Comparison of ENCODE assay signal across 9 mouse cellular contexts in the genomic region with DNA sequence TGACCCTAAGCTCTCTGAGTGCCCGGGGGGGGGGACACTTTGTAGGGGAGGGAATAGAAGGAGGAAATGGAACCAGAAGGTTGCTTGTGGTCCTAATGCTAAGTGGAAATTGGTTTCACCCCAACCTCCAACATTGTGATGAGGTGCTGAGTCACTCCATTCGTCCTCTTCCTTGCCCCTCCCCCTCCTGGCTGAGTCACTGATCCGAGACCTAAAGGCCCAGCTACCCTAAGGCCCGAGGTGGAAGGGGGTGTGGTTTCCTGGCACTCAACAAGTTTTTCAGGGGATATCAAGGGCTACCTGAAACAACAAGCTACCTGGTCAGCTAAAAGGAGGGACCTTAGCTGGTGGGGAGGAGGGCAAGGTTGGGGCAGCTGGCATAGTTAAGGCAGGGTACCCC. TPM values are rescaled to one million over a fixed set of nuclear protein-coding genes. Genes with fewer than 3 reads are reported as not detected.
DNase-seq lines count a peak whose midpoint lies in the region; ATAC-seq lines count a peak whose summit lies in the region.
"Had no signal": no experiment of that assay in that cellular context is flagged by ENCODE, and none has a peak within 500 bp of the region (broad histone marks: within the 10 kb centered on the region; RNA-seq: fewer than 3 reads in every experiment).

No protein-coding gene starts in this region.

- no peaks in the 10 kb centered on the region for H3K36me3 ChIP-seq in limb, embryonic 13.5 days
- H3K36me3 ChIP-seq in limb, embryonic 10.5 days, result no peaks in the 10 kb centered on the region
- no peaks in the 10 kb centered on the region for H3K36me3 ChIP-seq in forebrain, embryonic 13.5 days (ENCODE audit: poor library complexity, severe bottlenecking)
- H3K36me3 ChIP-seq: embryonic facial prominence, embryonic 13.5 days had no signal

- H3K9ac ChIP-seq in limb, embryonic 13.5 days, result no peak overlapping the region
- no peak overlapping the region for H3K9ac ChIP-seq in forebrain, embryonic 13.5 days
- H3K9ac ChIP-seq: embryonic facial prominence, embryonic 13.5 days had no signal

- ATAC-seq in limb, embryonic 13.5 days (ENCODE audit: low FRiP score, low read depth), result 0 out of 2 replicates have a peak, but pooled peaks have one; percentile 19
- no peak for ATAC-seq in cerebellum, adult (ENCODE audit: insufficient number of reproducible peaks, low FRiP score, low TSS enrichment)
- no peak for ATAC-seq in forebrain, embryonic 13.5 days

- H3K27me3 ChIP-seq in limb, embryonic 13.5 days, result no peaks in the 10 kb centered on the region
- H3K27me3 ChIP-seq in limb, embryonic 10.5 days (ENCODE audit: low read depth, poor library complexity, severe bottlenecking), result no peaks in the 10 kb centered on the region
- H3K27me3 ChIP-seq in forebrain, embryonic 13.5 days, result 0 out of 2 replicates have a peak, but pooled peaks cover 5% of the 10 kb centered on the region
- H3K27me3 ChIP-seq: embryonic facial prominence, embryonic 13.5 days had no signal

- no peak for DNase-seq in limb, embryonic 10.5 days (ENCODE audit: low spot score)
- peak; percentile 88 for DNase-seq in adrenal gland, postnatal 14 days
- DNase-seq in kidney, postnatal 14 days, result peak; percentile 57
- DNase-seq in spleen, postnatal 10 days (ENCODE audit: low spot score in 2 of 2), result peak; percentile 55 to 84
- DNase-seq in cerebellum, postnatal 4 days (ENCODE audit: low spot score in 2 of 2), result no peak

- no peak overlapping the region for H3K27ac ChIP-seq in limb, embryonic 13.5 days
- no peak overlapping the region for H3K27ac ChIP-seq in limb, embryonic 10.5 days
- no peak overlapping the region for H3K27ac ChIP-seq in forebrain, embryonic 13.5 days
- H3K27ac ChIP-seq: embryonic facial prominence, embryonic 13.5 days had no signal

- no peaks in the 10 kb centered on the region for H3K4me1 ChIP-seq in limb, embryonic 13.5 days
- H3K4me1 ChIP-seq in limb, embryonic 10.5 days, result peaks cover 13% of the 10 kb centered on the region; the same call in 1 of the 2 replicates
- H3K4me1 ChIP-seq in forebrain, embryonic 13.5 days, result 0 out of 2 replicates have a peak, but pooled peaks cover 2% of the 10 kb centered on the region
- H3K4me1 ChIP-seq: embryonic facial prominence, embryonic 13.5 days had no signal

- no peak overlapping the region for H3K4me2 ChIP-seq in limb, embryonic 13.5 days (replicated peaks)
- H3K4me2 ChIP-seq in forebrain, embryonic 13.5 days, result no peak overlapping the region
- H3K4me2 ChIP-seq: embryonic facial prominence, embryonic 13.5 days had no signal

- WGBS in limb, embryonic 13.5 days, result 32% methylated on average over 4 of the region's 4 CpGs
- WGBS in limb, embryonic 10.5 days, result 27% methylated on average over 4 of the region's 4 CpGs
- 25% methylated on average over 4 of the region's 4 CpGs for WGBS in forebrain, embryonic 13.5 days

- no peak overlapping the region for H3K4me3 ChIP-seq in limb, embryonic 13.5 days
- no peak overlapping the region for H3K4me3 ChIP-seq in limb, embryonic 10.5 days
- no peak overlapping the region for H3K4me3 ChIP-seq in forebrain, embryonic 13.5 days
- H3K4me3 ChIP-seq: embryonic facial prominence, embryonic 13.5 days had no signal

- no peaks in the 10 kb centered on the region for H3K9me3 ChIP-seq in limb, embryonic 13.5 days
- H3K9me3 ChIP-seq in limb, embryonic 10.5 days (replicated peaks), result no peaks in the 10 kb centered on the region
- no peaks in the 10 kb centered on the region for H3K9me3 ChIP-seq in forebrain, embryonic 13.5 days (replicated peaks)
- H3K9me3 ChIP-seq: embryonic facial prominence, embryonic 13.5 days had no signal

RNA-seq across cellular contexts. Expression of gene Ctsd, which starts 5.4 kb away (rescaled TPM):
- 228 and 241 TPM in 2 replicates for polyA plus RNA-seq in limb, embryonic 13.5 days (2015; fragmentation: Nextera tagmentation; extraction: Ambion mirVana)
- polyA plus RNA-seq in limb, embryonic 10.5 days (2016; fragmentation: Nextera tagmentation; extraction: Ambion mirVana), result 121 and 132 TPM in 2 replicates
- total RNA-seq in adrenal gland, postnatal 14 days (2021), result 678 and 680 TPM in 2 replicates
- 145 and 166 TPM in 2 replicates for polyA plus RNA-seq in forebrain, embryonic 13.5 days (2015; fragmentation: Nextera tagmentation; extraction: Ambion mirVana)

RNA-seq across cellular contexts. Expression of gene Gm49369, which starts 10.7 kb away (rescaled TPM):
- not detected in 2 replicates for polyA plus RNA-seq in limb, embryonic 13.5 days (2015; fragmentation: Nextera tagmentation; extraction: Ambion mirVana)
- 0.63 and 1.1 TPM in 2 replicates for polyA plus RNA-seq in limb, embryonic 10.5 days (2016; fragmentation: Nextera tagmentation; extraction: Ambion mirVana)
- total RNA-seq in adrenal gland, postnatal 14 days (2021), result 1.4 TPM in 1 of 2 replicates, not detected in the other
- polyA plus RNA-seq in forebrain, embryonic 13.5 days (2015; fragmentation: Nextera tagmentation; extraction: Ambion mirVana), result 1.5 TPM in 1 of 2 replicates, not detected in the other
- polyA plus RNA-seq: embryonic facial prominence, embryonic 13.5 days had no signal

RNA-seq across cellular contexts. Expression of gene Ifitm10, which starts 19.6 kb away (rescaled TPM):
- polyA plus RNA-seq in limb, embryonic 13.5 days (2015; fragmentation: Nextera tagmentation; extraction: Ambion mirVana), result 1.1 and 1.5 TPM in 2 replicates
- polyA plus RNA-seq in limb, embryonic 10.5 days (2016; fragmentation: Nextera tagmentation; extraction: Ambion mirVana), result 0.53 and 0.73 TPM in 2 replicates
- total RNA-seq in adrenal gland, postnatal 14 days (2021), result 3.8 and 5.1 TPM in 2 replicates
- polyA plus RNA-seq in forebrain, embryonic 13.5 days (2015; fragmentation: Nextera tagmentation; extraction: Ambion mirVana), result 0.96 and 1.1 TPM in 2 replicates

RNA-seq across cellular contexts. Expression of gene Syt8, which starts 41.5 kb away (rescaled TPM):
- polyA plus RNA-seq in limb, embryonic 13.5 days (2015; fragmentation: Nextera tagmentation; extraction: Ambion mirVana), result 1.2 and 1.4 TPM in 2 replicates
- polyA plus RNA-seq in limb, embryonic 10.5 days (2016; fragmentation: Nextera tagmentation; extraction: Ambion mirVana), result 0.25 TPM in 1 of 2 replicates, not detected in the other
- not detected in 2 replicates for total RNA-seq in adrenal gland, postnatal 14 days (2021)
- polyA plus RNA-seq in forebrain, embryonic 13.5 days (2015; fragmentation: Nextera tagmentation; extraction: Ambion mirVana), result not detected in 2 replicates

RNA-seq across cellular contexts. Expression of gene Tnni2, which starts 48.4 kb away (rescaled TPM):
- polyA plus RNA-seq in limb, embryonic 13.5 days (2015; fragmentation: Nextera tagmentation; extraction: Ambion mirVana), result 45.2 and 47.5 TPM in 2 replicates
- polyA plus RNA-seq in limb, embryonic 10.5 days (2016; fragmentation: Nextera tagmentation; extraction: Ambion mirVana), result 2.4 and 3.6 TPM in 2 replicates
- 0.56 and 0.67 TPM in 2 replicates for total RNA-seq in adrenal gland, postnatal 14 days (2021)
- 0.61 TPM in 1 of 2 replicates, not detected in the other for polyA plus RNA-seq in forebrain, embryonic 13.5 days (2015; fragmentation: Nextera tagmentation; extraction: Ambion mirVana)

Comparison
In these comparisons a context has a peak if more than half of its experiments do, and no peak if none do; other contexts are left out.
1. DNase-seq: peak in adrenal gland, postnatal 14 days (single experiment), kidney, postnatal 14 days (single experiment) and spleen, postnatal 10 days (2 of 2); none in limb, embryonic 10.5 days (single experiment) and cerebellum, postnatal 4 days (0 of 2).